Mouse (Mus musculus): Measurements from ENCODE around the gene Klhl22.

Klhl22 gene

GRCm38 (mm10) chr16:17802456-17802838 lies 43.0 kb downstream of the Klhl22 start:
- no peak for DNase-seq (ENCODE audit: low spot score in 2 of 2)

GRCm38 (mm10) chr16:17802839-17803674 lies 43.6 kb downstream of the Klhl22 start:
- peak in 1 of 2 experiments; percentile 43 for DNase-seq (ENCODE audit: low spot score in 2 of 2)

GRCm38 (mm10) chr16:17803675-17804448 lies 44.4 kb downstream of the Klhl22 start:
- DNase-seq (ENCODE audit: low spot score in 2 of 2) = no peak

GRCm38 (mm10) chr16:17804449-17804912 lies 45.1 kb downstream of the Klhl22 start:
- no peak for DNase-seq (ENCODE audit: low spot score in 2 of 2)

- DNase-seq (ENCODE audit: low spot score in 2 of 2) = no peak
Observed at GRCm38 (mm10) chr16:17804982-17805381, 45.6 kb downstream of the Klhl22 start.

GRCm38 (mm10) chr16:17806581-17807191 lies 47.3 kb downstream of the Klhl22 start:
- no peak for DNase-seq (ENCODE audit: low spot score in 2 of 2)

- DNase-seq (ENCODE audit: low spot score in 2 of 2) = peak; percentile 83 to 86
Observed at GRCm38 (mm10) chr16:17807192-17808009, 48.0 kb downstream of the Klhl22 start.

GRCm38 (mm10) chr16:17809125-17809524 lies 49.7 kb downstream of the Klhl22 start:
- no peak for DNase-seq (ENCODE audit: low spot score in 2 of 2)

- DNase-seq (ENCODE audit: low spot score in 2 of 2) = peak; percentile 41 to 52
Observed at GRCm38 (mm10) chr16:17809711-17810110, 50.3 kb downstream of the Klhl22 start.

- peak in 1 of 2 experiments; percentile 50 for DNase-seq (ENCODE audit: low spot score in 2 of 2)
Observed at GRCm38 (mm10) chr16:17812120-17812519, 52.7 kb downstream of the Klhl22 start.

GRCm38 (mm10) chr16:17813173-17813572 lies 53.8 kb downstream of the Klhl22 start:
- no peak for DNase-seq (ENCODE audit: low spot score in 2 of 2)

GRCm38 (mm10) chr16:17815411-17816402 lies 56.3 kb downstream of the Klhl22 start:
- DNase-seq (ENCODE audit: low spot score in 2 of 2) = peak; percentile 39 to 64

- DNase-seq (ENCODE audit: low spot score in 2 of 2) = no peak
Observed at GRCm38 (mm10) chr16:17816528-17816927, 57.1 kb downstream of the Klhl22 start.

- no peak for DNase-seq (ENCODE audit: low spot score in 2 of 2)
Observed at GRCm38 (mm10) chr16:17826500-17826899, 67.1 kb downstream of the Klhl22 start.

- no peak for DNase-seq (ENCODE audit: low spot score in 2 of 2)
Observed at GRCm38 (mm10) chr16:17828229-17828628, 68.8 kb downstream of the Klhl22 start.

- DNase-seq (ENCODE audit: low spot score in 2 of 2) = no peak
Observed at GRCm38 (mm10) chr16:17828867-17829266, 69.4 kb downstream of the Klhl22 start.

- DNase-seq (ENCODE audit: low spot score in 2 of 2) = no peak
Observed at GRCm38 (mm10) chr16:17830385-17831178, 71.2 kb downstream of the Klhl22 start.

- no peak for DNase-seq (ENCODE audit: low spot score in 2 of 2)
Observed at GRCm38 (mm10) chr16:17831781-17832180, 72.4 kb downstream of the Klhl22 start.

- no peak for DNase-seq (ENCODE audit: low spot score in 2 of 2)
Observed at GRCm38 (mm10) chr16:17832821-17833220, 73.4 kb downstream of the Klhl22 start, which contains the start of gene B830017H08Rik. Gene B830017H08Rik, plus strand, starts transcription at chr16:17833121.
